Mouse (Mus musculus) midbrain, embryonic 15.5 days (tissue): Measurements from ENCODE around the gene Capn8. TPM values are rescaled to one million over a fixed set of nuclear protein-coding genes. Genes with fewer than 3 reads are reported as not detected.
"Not testable (repeated sequence)": the region's sequence is repeated elsewhere in the genome, so short reads cannot be mapped to it uniquely, and the experiment has no call there.

ENCODE experiments used
- ATAC-seq: fragments of 200-750 bp; cut with Nextera tagmentation; replicated peaks from 2 replicates; pipeline ENCODE4 v1.8.0; 2017; ENCODE audit warnings: moderate TSS enrichment
- H3K27ac ChIP-seq: fragments of 300-500 bp; sonication (generic); 2 replicates; pipeline ENCODE4 v1.5.1; 2015; ENCODE audit warnings: mild to moderate bottlenecking, inconsistent platforms
- H3K27me3 ChIP-seq: fragments of 300-500 bp; sonication (generic); replicated peaks from 2 replicates; pipeline ENCODE4 v1.6.1; 2015; ENCODE audit warnings: inconsistent platforms
- H3K36me3 ChIP-seq: fragments of 300-500 bp; sonication (generic); replicated peaks from 2 replicates; pipeline ENCODE4 v1.6.1; 2015; ENCODE audit warnings: inconsistent platforms
- H3K4me1 ChIP-seq: fragments of 300-500 bp; sonication (generic); 2 replicates; pipeline ENCODE4 v1.6.1; 2015; ENCODE audit warnings: inconsistent platforms
- H3K4me2 ChIP-seq: fragments of 300-500 bp; sonication (generic); 2 replicates; pipeline ENCODE4 v1.6.1; 2015; ENCODE audit warnings: inconsistent platforms, mild to moderate bottlenecking, moderate library complexity
- H3K4me3 ChIP-seq: fragments of 300-500 bp; sonication (generic); 2 replicates; pipeline ENCODE4 v1.5.1; 2015; ENCODE audit warnings: mild to moderate bottlenecking, inconsistent platforms
- H3K9ac ChIP-seq: fragments of 300-500 bp; sonication (generic); 2 replicates; pipeline ENCODE4 v1.6.1; 2015; ENCODE audit warnings: mild to moderate bottlenecking, inconsistent platforms
- H3K9me3 ChIP-seq: fragments of 300-500 bp; sonication (generic); 2 replicates; pipeline ENCODE4 v1.6.1; 2016; ENCODE audit warnings: inconsistent platforms
- WGBS: fragments of 180-500 bp; shearing (Covaris S2); methylation state at CpG from one replicate; pipeline ENCODE4 v1.1.7; 2015; ENCODE audit warnings: mixed read lengths; 5-methylcytosine and 5-hydroxymethylcytosine counted together
- polyA plus RNA-seq: library from polyadenylated mRNA; unstranded; fragments of >200 nt; fragmentation: Nextera tagmentation; extraction: Ambion mirVana; gene quantifications from 2 replicates; pipeline ENCODE4 v1.2.1, GENCODE M21; 2015

Capn8 gene
- polyA plus RNA-seq, 1 experiment from 2014 or later: 0.06 TPM

DNA sequence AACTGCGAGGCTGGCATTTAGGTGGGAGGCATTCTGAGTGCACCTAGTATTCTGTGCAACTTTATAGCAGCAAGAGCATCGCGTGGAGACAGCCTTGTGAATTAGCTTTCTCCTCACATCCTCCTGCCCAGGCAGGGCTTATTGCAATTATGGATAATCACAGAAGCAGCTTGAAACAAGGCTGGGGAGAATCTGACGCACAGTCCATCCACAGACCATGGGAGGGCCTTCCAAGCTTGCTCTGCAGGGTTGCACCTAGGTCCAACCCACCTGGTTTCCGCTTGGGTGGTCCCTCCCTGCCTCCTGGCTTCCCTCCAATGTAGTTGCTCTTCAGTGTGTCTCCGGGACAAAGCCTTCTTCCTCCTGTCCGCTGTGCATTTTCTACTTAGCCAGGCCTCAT, 74.2 kb downstream of the Capn8 start:
- H3K9ac ChIP-seq: no peak overlapping the region
- WGBS: 47% methylated on average over 7 of the region's 7 CpGs
- H3K9me3 ChIP-seq: no peaks in the 10 kb centered on the region
- H3K27me3 ChIP-seq: no peaks in the 10 kb centered on the region; the same call in 1 of the 2 replicates
- no peak overlapping the region for H3K4me3 ChIP-seq
- H3K4me2 ChIP-seq: no peak overlapping the region
- peaks cover 18% of the 10 kb centered on the region for H3K4me1 ChIP-seq
- H3K27ac ChIP-seq: no peak overlapping the region
- ATAC-seq: peak; percentile 39; the same call in 1 of the 2 replicates
- no peaks in the 10 kb centered on the region for H3K36me3 ChIP-seq

DNA sequence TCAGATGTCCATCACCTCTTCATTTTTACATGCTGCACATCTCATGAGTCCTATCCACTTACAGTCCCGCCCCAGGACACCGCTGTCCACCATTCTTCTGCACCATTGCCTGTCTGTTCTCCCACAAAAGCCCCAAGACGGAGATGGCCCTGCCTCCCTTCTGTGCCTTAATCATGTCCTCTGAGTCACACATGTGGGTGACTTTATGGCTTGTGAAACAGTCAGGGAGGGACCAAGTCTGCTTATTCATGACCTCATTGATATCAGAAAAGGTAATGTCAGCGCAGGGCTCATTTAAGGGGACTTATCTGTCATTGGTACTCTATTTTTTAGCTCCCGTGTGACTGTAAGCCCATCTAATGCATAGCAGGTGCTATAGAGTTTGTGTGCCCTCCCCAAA, 74.6 kb downstream of the Capn8 start:
- H3K4me3 ChIP-seq: no peak overlapping the region
- H3K4me1 ChIP-seq: peaks cover 18% of the 10 kb centered on the region
- H3K27ac ChIP-seq: no peak overlapping the region
- no peak overlapping the region for H3K4me2 ChIP-seq
- H3K9me3 ChIP-seq: no peaks in the 10 kb centered on the region
- no peak overlapping the region for H3K9ac ChIP-seq
- no peaks in the 10 kb centered on the region; the same call in 1 of the 2 replicates for H3K27me3 ChIP-seq
- no peak for ATAC-seq
- no peaks in the 10 kb centered on the region for H3K36me3 ChIP-seq
- 88% methylated on average over 5 of the region's 5 CpGs for WGBS

DNA sequence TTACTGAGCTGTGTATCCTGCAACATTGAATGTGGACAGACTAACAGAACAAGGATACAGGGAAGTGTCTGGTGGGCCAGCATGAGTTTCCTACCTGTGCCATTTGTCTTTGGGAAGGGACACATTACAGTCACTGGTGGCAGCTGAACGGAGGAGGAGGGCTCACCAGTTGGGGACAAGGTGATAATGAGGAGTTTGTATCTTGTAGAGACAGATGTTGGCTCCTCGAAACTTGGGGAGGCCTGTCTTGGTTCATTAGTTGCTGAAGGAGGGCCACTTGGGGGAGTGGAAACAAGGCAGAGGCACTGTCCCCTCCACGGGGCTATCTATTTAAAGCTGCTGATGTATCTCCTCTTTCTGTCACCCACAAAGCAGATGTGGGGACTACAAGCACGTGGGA, 75.3 kb downstream of the Capn8 start:
- Histone ChIP-seq H3K4me1 (peaks cover 22% of the 10 kb centered on the region), H3K4me3 (no peak overlapping the region), H3K27me3 (no peaks in the 10 kb centered on the region; the same call in 1 of the 2 replicates), H3K9ac (no peak overlapping the region), H3K36me3 (no peaks in the 10 kb centered on the region), H3K4me2 (no peak overlapping the region), H3K9me3 (no peaks in the 10 kb centered on the region), H3K27ac (no peak overlapping the region)
- ATAC-seq: no peak
- WGBS: 79% methylated on average over 4 of the region's 4 CpGs

DNA sequence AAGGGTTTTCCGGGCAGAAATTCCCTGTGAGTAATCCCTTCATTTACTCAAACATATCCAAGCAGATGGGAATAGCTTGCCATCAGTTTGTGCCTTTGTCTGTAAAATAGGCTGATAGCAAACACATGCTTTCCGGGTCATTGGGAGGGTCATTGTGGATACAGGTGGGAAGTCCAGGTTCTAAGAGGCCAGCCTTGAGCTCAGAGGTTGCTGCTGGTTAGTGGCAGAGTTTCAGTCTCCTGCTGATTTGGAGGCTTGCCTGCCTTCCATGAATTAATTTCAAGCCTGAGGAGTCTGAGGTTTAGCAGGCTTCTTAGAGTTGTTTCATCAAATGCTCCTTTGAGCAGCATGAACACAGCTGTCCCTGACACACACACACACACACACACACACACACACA, 78.0 kb downstream of the Capn8 start:
- Histone ChIP-seq H3K4me2 (no peak overlapping the region), H3K4me1 (peaks cover 31% of the 10 kb centered on the region), H3K27ac (no peak overlapping the region), H3K27me3 (no peaks in the 10 kb centered on the region; the same call in 1 of the 2 replicates), H3K36me3 (no peaks in the 10 kb centered on the region), H3K9me3 (no peaks in the 10 kb centered on the region), H3K9ac (no peak overlapping the region), H3K4me3 (no peak overlapping the region)
- no peak for ATAC-seq
- WGBS: 42% methylated on average over 2 of the region's 2 CpGs

DNA sequence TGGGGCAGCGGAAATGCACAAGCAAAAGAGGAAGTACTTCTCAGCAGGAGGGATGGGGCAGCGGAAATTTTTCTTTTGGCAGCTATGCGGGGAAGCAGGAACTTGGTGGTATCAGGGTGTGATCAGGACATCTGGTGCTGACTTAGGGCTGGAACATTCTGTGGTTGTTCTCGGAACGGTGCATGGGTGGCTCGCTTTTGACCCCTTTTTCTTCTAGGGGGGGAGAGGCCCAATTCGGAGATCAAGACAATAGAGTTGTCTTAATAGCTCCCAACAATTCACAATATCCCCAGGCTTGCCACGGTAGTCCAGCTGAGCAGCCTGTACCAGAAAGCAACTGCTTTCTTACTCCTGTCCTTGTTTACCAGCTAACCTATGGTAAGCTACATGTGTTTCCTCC, 79.6 kb downstream of the Capn8 start:
- not testable (repeated sequence) for H3K9ac ChIP-seq, ATAC-seq, H3K4me2 ChIP-seq, H3K36me3 ChIP-seq, H3K27me3 ChIP-seq, H3K4me3 ChIP-seq, H3K9me3 ChIP-seq
- H3K27ac ChIP-seq: 0 out of 2 replicates have a peak overlapping the region, but pooled peaks have one; percentile 3
- 80% methylated on average over 8 of the region's 8 CpGs for WGBS
- H3K4me1 ChIP-seq: peaks cover 26% of the 10 kb centered on the region

DNA sequence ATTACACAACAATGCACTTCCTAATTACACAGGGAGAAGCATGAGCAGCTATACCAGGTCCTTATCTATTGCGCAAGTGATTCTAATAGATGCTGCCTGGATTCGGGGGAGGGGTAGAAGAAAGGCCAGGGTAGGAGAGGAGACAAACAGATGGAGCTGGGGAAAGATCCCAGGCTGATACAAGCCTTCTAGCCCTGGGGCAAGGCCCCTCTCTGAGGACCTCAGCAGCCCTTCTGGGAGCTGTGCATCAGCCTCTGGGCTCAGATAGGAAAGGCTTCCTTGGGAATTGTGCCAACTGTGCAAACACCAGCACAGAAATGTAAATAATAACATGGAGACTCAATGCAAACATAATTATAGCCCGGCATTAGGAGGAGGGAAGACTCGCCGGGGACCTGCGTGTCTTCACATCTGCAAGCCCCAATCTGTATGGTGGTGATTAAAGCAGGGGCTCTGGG, 80.4 kb downstream of the Capn8 start:
- H3K9me3 ChIP-seq: no peaks in the 10 kb centered on the region
- H3K4me3 ChIP-seq: no peak overlapping the region
- H3K4me2 ChIP-seq: no peak overlapping the region
- ATAC-seq: peak; percentile 60
- 0 out of 2 replicates have a peak overlapping the region, but pooled peaks have one; percentile 3 for H3K27ac ChIP-seq
- no peaks in the 10 kb centered on the region; the same call in 1 of the 2 replicates for H3K27me3 ChIP-seq
- H3K9ac ChIP-seq: no peak overlapping the region
- no peaks in the 10 kb centered on the region for H3K36me3 ChIP-seq
- 38% methylated on average over 6 of the region's 6 CpGs for WGBS
- H3K4me1 ChIP-seq: peaks cover 26% of the 10 kb centered on the region

DNA sequence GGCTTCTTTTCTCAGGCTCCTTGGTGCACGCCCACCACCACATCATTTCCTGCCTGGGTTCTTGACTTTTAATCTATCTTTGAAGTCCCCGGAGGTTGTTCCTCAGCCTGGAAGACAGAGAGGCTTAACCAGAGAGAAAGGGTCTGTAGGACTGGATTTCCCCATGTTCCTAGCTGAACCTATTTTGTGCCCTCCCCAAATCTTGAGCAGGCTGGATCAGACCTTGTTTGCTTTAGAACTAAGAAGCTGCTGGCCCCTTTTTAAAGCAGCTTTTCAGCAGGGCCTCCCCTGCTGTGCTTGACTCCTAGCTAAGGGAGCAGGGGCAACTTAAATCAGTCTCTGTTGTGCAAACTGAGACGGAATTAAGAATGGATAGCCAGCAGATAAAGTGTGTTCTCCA, 82.0 kb downstream of the Capn8 start:
- Histone ChIP-seq H3K9me3 (no peaks in the 10 kb centered on the region), H3K4me2 (no peak overlapping the region), H3K27me3 (no peaks in the 10 kb centered on the region), H3K4me1 (peaks cover 26% of the 10 kb centered on the region), H3K4me3 (no peak overlapping the region), H3K9ac (no peak overlapping the region), H3K36me3 (no peaks in the 10 kb centered on the region), H3K27ac (no peak overlapping the region)
- ATAC-seq: no peak
- WGBS: 32% methylated on average over 3 of the region's 3 CpGs

DNA sequence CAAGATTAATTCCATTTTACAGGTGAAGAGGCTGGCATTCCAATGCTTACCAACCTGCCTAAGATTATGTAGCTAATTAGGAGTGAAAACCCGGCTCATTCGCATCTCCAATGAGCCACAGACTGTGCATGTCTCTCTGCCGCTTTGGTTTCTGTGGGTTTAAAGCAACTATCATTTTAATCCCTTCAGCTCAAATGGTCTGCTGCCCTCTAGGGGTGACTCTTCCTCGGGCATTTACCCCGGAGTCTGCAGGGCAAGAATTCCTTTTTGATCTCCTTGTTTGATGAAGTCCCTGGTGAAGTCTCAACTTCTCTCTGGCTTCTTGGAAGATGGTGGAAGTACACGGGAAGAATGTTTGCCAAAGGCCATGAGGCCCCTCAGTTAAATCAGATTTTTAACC, 93.0 kb downstream of the Capn8 start:
- no peaks in the 10 kb centered on the region for H3K9me3 ChIP-seq
- H3K9ac ChIP-seq: no peak overlapping the region
- no peak overlapping the region for H3K4me2 ChIP-seq
- no peak overlapping the region for H3K4me3 ChIP-seq
- WGBS: 22% methylated on average over 6 of the region's 6 CpGs
- no peaks in the 10 kb centered on the region for H3K4me1 ChIP-seq
- no peak for ATAC-seq
- H3K36me3 ChIP-seq: no peaks in the 10 kb centered on the region
- H3K27ac ChIP-seq: no peak overlapping the region
- no peaks in the 10 kb centered on the region for H3K27me3 ChIP-seq

DNA sequence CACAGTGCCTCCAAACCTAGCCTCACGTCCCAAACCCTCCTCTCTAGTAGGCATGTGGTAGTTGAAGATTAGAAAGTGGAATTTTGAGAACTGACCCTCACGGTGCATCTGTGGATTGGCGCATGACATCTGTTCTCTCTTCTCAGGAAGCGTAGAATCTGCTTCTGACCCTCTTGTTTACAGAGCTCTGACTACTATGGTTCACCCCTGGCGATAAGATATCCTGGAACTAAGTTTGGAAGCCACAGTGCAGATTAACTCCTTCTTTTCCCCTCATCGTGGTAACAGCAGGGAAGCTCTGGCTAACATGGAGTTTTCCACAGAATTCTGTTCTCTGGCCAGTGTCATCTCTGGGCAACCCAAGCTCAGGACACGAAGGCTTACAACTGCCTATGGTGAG, 95.6 kb downstream of the Capn8 start:
- H3K4me3 ChIP-seq: no peak overlapping the region
- WGBS: 81% methylated on average over 7 of the region's 7 CpGs
- H3K4me1 ChIP-seq: 0 out of 2 replicates have a peak, but pooled peaks cover 3% of the 10 kb centered on the region
- ATAC-seq: no peak
- no peak overlapping the region for H3K4me2 ChIP-seq
- no peaks in the 10 kb centered on the region for H3K9me3 ChIP-seq
- no peak overlapping the region for H3K9ac ChIP-seq
- H3K27me3 ChIP-seq: no peaks in the 10 kb centered on the region
- H3K36me3 ChIP-seq: no peaks in the 10 kb centered on the region
- H3K27ac ChIP-seq: no peak overlapping the region

DNA sequence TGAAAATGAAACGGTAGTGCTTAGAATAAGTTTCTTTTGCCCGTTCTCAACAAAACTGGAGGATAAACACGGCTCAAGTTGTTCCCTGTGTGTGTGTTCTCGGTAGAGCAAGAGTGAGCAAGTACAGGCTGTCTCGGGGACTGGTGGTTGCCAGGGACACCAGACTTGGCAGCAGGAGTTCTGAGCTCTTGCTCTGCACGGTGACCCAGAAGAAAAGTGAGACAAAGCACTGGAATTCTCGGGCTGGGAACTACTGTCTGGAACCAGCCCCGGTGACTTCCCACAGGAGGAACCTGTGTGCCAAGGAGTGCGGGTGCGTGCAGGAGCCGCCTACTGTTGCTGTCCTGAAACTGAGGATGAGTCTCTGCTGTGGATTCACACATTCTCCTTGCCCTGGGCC, 98.9 kb downstream of the Capn8 start:
- Histone ChIP-seq H3K36me3 (no peaks in the 10 kb centered on the region), H3K27ac (no peak overlapping the region), H3K9ac (no peak overlapping the region), H3K27me3 (no peaks in the 10 kb centered on the region), H3K4me2 (no peak overlapping the region), H3K9me3 (no peaks in the 10 kb centered on the region), H3K4me3 (no peak overlapping the region), H3K4me1 (peaks cover 14% of the 10 kb centered on the region; the same call in 1 of the 2 replicates)
- 30% methylated on average over 11 of the region's 11 CpGs for WGBS
- ATAC-seq: no peak

DNA sequence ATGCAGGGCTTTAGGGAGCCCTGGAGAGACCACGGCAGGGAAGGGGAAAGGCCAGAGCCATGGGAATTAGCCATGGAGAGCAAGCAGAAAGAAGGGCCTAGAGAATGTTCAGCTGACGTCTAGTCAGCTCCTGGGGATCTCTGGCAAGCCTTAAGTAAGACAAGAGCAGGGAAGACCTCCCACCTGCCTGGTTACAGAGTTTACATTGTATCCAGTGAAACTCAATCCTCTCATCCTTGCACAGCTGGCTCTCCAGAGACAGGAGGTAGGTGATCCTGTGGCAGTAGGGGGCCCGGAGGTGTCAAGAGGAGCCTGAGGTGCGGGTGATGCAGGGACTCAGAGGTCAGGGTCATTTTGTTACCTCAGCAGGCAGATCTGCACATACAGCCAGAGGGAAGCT, 100.0 kb downstream of the Capn8 start:
- Histone ChIP-seq H3K4me2 (no peak overlapping the region), H3K9me3 (no peaks in the 10 kb centered on the region), H3K4me3 (no peak overlapping the region), H3K36me3 (no peaks in the 10 kb centered on the region), H3K4me1 (peaks cover 14% of the 10 kb centered on the region; the same call in 1 of the 2 replicates), H3K27me3 (no peaks in the 10 kb centered on the region), H3K9ac (no peak overlapping the region), H3K27ac (no peak overlapping the region)
- 49% methylated on average over 4 of the region's 4 CpGs for WGBS
- ATAC-seq: no peak

DNA sequence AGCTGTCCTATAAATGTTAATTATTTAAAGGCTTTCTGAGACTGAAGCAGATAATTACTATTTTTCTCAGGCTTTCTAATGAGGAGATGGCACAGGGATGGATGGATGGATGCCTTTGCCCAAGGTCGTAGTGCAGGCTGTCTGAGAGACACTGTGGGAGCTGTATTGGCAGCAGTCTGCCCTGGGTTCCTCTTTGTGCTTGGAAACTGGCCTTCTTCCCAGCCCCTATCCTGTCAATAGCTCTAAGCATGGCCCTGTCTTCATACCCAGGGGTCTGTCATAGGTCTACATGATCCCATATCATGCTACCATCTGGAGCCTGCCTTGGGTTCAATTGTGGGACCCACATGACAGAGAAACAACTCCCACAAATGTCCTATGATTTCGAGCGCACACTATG, 102.5 kb downstream of the Capn8 start:
- no peaks in the 10 kb centered on the region for H3K36me3 ChIP-seq
- no peak overlapping the region for H3K27ac ChIP-seq
- no peak overlapping the region for H3K9ac ChIP-seq
- no peak overlapping the region for H3K4me2 ChIP-seq
- H3K4me3 ChIP-seq: no peak overlapping the region
- WGBS: 82% methylated on average over 3 of the region's 3 CpGs
- H3K9me3 ChIP-seq: no peaks in the 10 kb centered on the region
- 0 out of 2 replicates have a peak, but pooled peaks have one; percentile 35 for ATAC-seq
- no peaks in the 10 kb centered on the region for H3K27me3 ChIP-seq
- H3K4me1 ChIP-seq: peaks cover 14% of the 10 kb centered on the region; the same call in 1 of the 2 replicates

DNA sequence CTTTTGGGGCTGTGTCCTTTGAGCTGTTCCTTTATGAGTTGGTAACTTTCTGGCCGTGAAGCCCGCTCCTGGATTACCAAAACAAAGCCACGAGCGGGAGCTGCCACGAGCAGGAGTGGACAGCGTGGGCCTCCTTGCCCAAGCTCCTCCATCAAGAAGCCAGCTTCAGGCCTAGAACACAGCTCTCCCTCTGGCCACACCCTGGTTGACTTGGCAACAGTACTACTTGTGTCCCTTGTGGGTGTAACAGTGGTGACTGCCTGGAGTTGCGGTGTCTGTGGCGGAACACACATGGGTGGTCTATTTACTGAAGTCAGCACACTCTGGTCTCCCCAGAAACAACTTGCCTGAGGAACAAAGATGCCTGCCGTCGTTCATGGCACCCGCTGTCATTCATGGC, 104.9 kb downstream of the Capn8 start:
- Histone ChIP-seq H3K4me3 (no peak overlapping the region), H3K27me3 (no peaks in the 10 kb centered on the region), H3K9me3 (no peaks in the 10 kb centered on the region), H3K4me1 (peaks cover 11% of the 10 kb centered on the region; the same call in 1 of the 2 replicates), H3K36me3 (no peaks in the 10 kb centered on the region), H3K27ac (no peak overlapping the region), H3K9ac (no peak overlapping the region), H3K4me2 (no peak overlapping the region)
- 75% methylated on average over 11 of the region's 11 CpGs for WGBS
- ATAC-seq: no peak
